Mouse (Mus musculus): ENCODE measurements at regions not wholly inside any gene's neighbourhood (a gene's known extent, or its start where the extent isn't known, plus 50 kb on each side); places are given as distances from the start of the nearest gene placed in this dataset.
A peak's percentile ranks its signal among the peaks of the same experiment; 100 is the strongest.
"Not testable (repeated sequence)": the region's sequence is repeated elsewhere in the genome, so short reads cannot be mapped to it uniquely, and the experiment has no call there.

GRCm38 (mm10) chr1:16904690-16905089 lies 811.6 kb upstream of the 4930444P10Rik start:
- DNase-seq (ENCODE audit: low spot score) = no peak

- DNase-seq (ENCODE audit: low spot score) = not testable (repeated sequence)
These were observed 775.3 kb upstream of the 4930444P10Rik start for GRCm38 (mm10) chr1:16868383-16868782.

- DNase-seq (ENCODE audit: low spot score) = not testable (repeated sequence)
These were observed 774.1 kb upstream of the 4930444P10Rik start for GRCm38 (mm10) chr1:16867086-16867835.

GRCm38 (mm10) chr1:16837111-16837510 lies 744.0 kb upstream of the 4930444P10Rik start:
- DNase-seq (ENCODE audit: low spot score) = no peak

GRCm38 (mm10) chr1:16824709-16825108 lies 731.6 kb upstream of the 4930444P10Rik start:
- DNase-seq (ENCODE audit: low spot score) = not testable (repeated sequence)

- no peak for DNase-seq (ENCODE audit: low spot score)
These were observed 730.9 kb upstream of the 4930444P10Rik start for GRCm38 (mm10) chr1:16824057-16824456.

- DNase-seq (ENCODE audit: low spot score) = no peak
These were observed 728.1 kb upstream of the 4930444P10Rik start for GRCm38 (mm10) chr1:16821186-16821585.

GRCm38 (mm10) chr1:16816572-16816971 lies 723.4 kb upstream of the 4930444P10Rik start:
- DNase-seq (ENCODE audit: low spot score) = no peak

GRCm38 (mm10) chr1:16815731-16816130 lies 722.6 kb upstream of the 4930444P10Rik start:
- no peak for DNase-seq (ENCODE audit: low spot score)

- no peak for DNase-seq (ENCODE audit: low spot score)
These were observed 716.4 kb upstream of the 4930444P10Rik start for GRCm38 (mm10) chr1:16809370-16810150.

GRCm38 (mm10) chr1:16798292-16798691 lies 705.2 kb upstream of the 4930444P10Rik start:
- DNase-seq (ENCODE audit: low spot score) = peak; percentile 74

GRCm38 (mm10) chr1:16796449-16796848 lies 703.3 kb upstream of the 4930444P10Rik start:
- DNase-seq (ENCODE audit: low spot score) = no peak

GRCm38 (mm10) chr1:16790733-16791309 lies 697.7 kb upstream of the 4930444P10Rik start:
- DNase-seq (ENCODE audit: low spot score) = no peak

GRCm38 (mm10) chr1:16779791-16780190 lies 686.7 kb upstream of the 4930444P10Rik start:
- no peak for DNase-seq (ENCODE audit: low spot score)

GRCm38 (mm10) chr1:16760951-16761350 lies 667.8 kb upstream of the 4930444P10Rik start:
- no peak for DNase-seq (ENCODE audit: low spot score)

All from ovary, postnatal 36 days (tissue).